Mouse (Mus musculus): ENCODE measurements around the gene Suv39h2.

The Suv39h2 gene

GRCm38 (mm10) chr2:3474861-3475283 is at the start of gene Suv39h2:
Gene Suv39h2 (minus strand): TSS chr2:3475031.
- peak; percentile 96 for DNase-seq (ENCODE audit: low spot score in 2 of 2)

DNA sequence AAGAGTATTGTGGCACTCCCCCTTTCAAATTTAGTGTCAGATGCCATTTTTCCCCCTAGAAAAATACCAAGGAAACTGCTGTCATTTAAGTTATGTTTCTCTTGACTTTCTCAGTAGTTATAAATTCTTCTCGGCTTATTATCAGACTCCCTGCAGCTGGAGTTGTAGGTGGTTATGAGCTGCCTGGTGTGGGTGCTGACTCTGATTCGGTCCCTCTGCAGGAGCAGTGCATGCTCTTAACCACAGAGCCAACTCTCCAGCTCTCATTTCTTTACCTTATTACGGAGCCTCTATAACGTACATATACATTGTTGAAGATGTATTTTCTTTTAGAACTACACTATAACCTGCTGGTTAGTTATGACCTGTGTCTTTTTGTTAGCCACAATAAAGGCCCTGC is 47.7 kb upstream of the Suv39h2 start:
- DNase-seq (ENCODE audit: low spot score in 2 of 2): no peak

DNA sequence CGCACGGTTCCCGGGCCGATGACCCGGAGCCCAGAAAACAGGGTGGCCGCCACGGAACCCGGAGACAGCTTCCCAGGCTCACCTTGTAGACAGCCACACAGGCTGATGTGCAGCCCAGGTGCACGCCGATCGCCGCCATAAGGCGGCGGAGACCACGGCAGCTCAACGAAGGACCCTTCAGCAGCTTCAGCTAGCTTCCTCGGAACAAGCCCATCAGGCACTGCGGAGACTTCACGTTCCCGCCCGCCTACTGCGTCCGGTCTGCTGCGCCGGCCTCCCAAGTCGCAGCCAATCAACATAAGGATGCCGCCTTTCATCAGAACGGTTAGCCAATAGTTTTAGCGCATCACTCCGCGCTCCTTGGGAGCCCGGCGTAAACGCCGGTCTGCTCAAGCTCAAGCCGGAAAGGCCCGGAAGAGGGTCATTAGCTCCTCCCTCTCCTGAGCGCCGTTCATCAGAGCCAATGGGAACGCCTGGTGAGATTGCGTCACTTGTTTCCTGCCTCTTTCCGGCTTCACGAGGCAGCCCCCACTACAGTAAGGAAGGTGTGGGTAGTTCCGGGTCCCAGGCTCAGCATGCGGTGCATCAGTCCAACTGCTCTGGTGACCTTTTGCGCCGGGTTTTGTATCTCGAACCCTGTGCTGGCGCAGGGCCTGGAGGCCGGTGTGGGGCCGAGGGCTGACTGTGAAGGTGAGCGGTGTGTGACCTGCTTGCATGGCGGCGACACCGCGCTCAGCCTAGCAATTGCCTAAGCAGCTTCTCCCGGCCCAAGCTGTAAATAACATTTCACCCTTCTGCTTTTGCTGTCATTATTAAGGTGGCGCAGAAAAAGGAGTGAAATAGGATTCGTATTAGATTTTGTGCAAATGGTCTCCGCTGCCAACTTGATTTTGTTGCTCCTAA is 38.0 kb upstream of the Suv39h2 start, which contains the start of the genes Gm45902, Hspa14 and Cdnf:
Gene Gm45902, minus strand, starts transcription at position 239 of the 903 bp plus-strand sequence.
Gene Hspa14, minus strand, starts transcription at position 263 of the 903 bp plus-strand sequence.
Gene Cdnf, plus strand, starts transcription at position 479 of the 903 bp plus-strand sequence.
- peak; percentile 98 to 99 for DNase-seq (ENCODE audit: low spot score in 2 of 2)

- DNase-seq (ENCODE audit: low spot score in 2 of 2): no peak
These were observed 37.2 kb upstream of the Suv39h2 start for GRCm38 (mm10) chr2:3512076-3512475.

- no peak for DNase-seq (ENCODE audit: low spot score in 2 of 2)
These were observed 26.1 kb upstream of the Suv39h2 start for GRCm38 (mm10) chr2:3500886-3501285.

- no peak for DNase-seq (ENCODE audit: low spot score in 2 of 2)
These were observed 24.7 kb upstream of the Suv39h2 start for GRCm38 (mm10) chr2:3499543-3499942.

- DNase-seq (ENCODE audit: low spot score in 2 of 2): no peak
These were observed 19.1 kb upstream of the Suv39h2 start for GRCm38 (mm10) chr2:3493833-3494409.

GRCm38 (mm10) chr2:3489816-3490215 is 15.0 kb upstream of the Suv39h2 start:
- no peak for DNase-seq (ENCODE audit: low spot score in 2 of 2)

- no peak for DNase-seq (ENCODE audit: low spot score in 2 of 2)
These were observed 5.4 kb upstream of the Suv39h2 start for GRCm38 (mm10) chr2:3480239-3480638.

- DNase-seq (ENCODE audit: low spot score in 2 of 2): no peak
These were observed 968 bp upstream of the Suv39h2 start for GRCm38 (mm10) chr2:3475746-3476251.

GRCm38 (mm10) chr2:3474361-3474805 is 448 bp downstream of the Suv39h2 start:
- DNase-seq (ENCODE audit: low spot score in 2 of 2): peak; percentile 17 to 23

- no peak for DNase-seq (ENCODE audit: low spot score in 2 of 2)
These were observed 940 bp downstream of the Suv39h2 start for GRCm38 (mm10) chr2:3473891-3474290.

GRCm38 (mm10) chr2:3456590-3456989 is 18.2 kb downstream of the Suv39h2 start:
- DNase-seq (ENCODE audit: low spot score in 2 of 2): no peak

DNA sequence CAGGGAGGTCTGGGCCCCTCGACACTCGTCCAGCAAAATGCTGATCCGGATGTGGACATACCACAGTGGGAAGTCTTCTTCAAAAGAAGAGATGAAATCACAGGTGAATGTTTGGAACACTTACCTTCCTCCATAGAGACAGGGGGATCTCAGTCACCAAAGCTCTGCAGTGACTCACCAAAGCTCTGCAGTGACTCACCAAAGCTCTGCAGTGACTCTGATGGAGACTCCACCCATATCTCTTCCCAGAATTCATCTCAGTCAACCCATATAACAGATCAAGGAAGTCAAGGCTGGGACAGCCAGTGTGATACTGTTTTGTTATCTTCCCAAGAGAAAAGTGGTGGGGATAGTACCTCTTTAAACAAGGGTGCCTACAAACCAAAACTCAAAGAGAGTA is 21.7 kb downstream of the Suv39h2 start:
- DNase-seq (ENCODE audit: low spot score in 2 of 2): no peak

- DNase-seq (ENCODE audit: low spot score in 2 of 2): no peak
These were observed 25.4 kb downstream of the Suv39h2 start for GRCm38 (mm10) chr2:3449431-3449830.

DNA sequence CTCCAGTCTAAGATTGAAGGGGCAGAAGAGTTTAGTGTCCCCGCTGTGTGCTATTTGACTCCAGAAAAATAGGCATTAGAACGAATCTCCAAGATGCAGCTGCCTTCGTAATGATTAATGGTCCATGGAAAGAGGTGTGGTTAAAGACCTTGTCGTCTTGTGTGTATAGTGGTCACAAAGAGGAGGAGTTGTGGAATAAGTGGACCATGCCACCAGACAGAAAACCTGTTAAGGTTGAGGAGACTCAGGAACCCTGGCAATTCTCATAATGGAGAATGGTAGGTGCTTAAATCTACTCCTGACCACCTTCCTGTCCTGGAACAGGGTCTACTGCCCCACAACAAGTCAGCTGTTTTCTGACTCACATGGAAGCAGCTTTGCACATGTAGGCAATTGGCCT is 28.8 kb downstream of the Suv39h2 start:
- no peak for DNase-seq (ENCODE audit: low spot score in 2 of 2)

- DNase-seq (ENCODE audit: low spot score in 2 of 2): no peak
These were observed 30.6 kb downstream of the Suv39h2 start for GRCm38 (mm10) chr2:3444206-3444605.

DNA sequence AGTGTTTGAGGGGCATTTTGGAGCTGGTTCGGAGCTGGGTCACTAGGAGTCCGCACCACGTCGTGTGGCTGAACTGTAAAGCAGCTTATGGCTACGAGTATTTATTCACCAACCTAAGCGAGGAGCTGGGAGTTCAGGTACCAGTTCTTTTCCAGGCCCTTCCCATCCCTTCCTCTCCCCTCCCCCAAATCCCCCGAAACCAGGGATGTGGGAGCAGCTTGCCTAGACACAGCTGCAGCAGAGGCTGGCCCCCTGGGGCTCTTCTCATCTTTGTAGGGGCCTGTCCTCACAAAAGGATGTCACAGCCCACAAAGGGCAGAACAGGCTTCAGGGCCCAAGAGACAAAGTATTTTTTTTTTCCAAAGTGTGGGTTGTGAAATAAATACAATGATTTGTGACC is 36.9 kb downstream of the Suv39h2 start:
- no peak for DNase-seq (ENCODE audit: low spot score in 2 of 2)

GRCm38 (mm10) chr2:3435369-3436061 is 39.3 kb downstream of the Suv39h2 start:
- DNase-seq (ENCODE audit: low spot score in 2 of 2): no peak

DNA sequence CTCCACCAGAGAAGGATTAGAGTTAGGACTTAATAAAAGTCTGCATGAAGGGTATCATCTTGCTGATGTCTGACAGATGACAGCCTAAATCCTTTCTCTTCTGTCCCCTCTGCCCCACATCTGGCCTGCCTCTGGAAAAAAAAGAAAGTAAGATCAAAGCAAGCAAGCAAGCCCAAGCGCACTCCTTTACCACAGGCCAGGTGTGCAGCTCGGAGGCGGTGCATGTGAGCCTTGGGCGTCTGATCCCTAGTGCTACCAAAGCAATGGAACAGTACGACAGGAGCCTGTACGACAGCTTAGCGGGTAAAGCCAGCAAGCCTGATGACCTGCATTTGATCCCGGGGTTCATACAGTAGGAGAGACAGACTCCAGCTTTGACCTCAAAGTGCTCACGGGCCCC is 43.9 kb downstream of the Suv39h2 start:
- no peak for DNase-seq (ENCODE audit: low spot score in 2 of 2)

DNA sequence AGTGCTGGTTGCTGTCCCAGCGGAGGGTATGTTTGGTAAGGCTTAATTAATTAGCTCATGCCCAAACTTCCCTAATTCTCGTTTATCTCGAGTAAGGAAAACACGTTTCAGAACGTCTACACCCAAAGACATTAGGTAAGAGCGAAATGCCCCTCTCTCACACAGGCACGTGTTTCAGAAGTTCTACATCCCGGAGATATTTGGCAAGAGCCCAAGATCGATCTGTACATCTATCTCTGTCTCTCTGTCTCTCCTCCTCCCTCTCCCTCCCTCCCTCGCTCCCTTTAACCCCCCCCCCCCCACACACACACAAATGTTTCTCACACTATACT is 50.3 kb downstream of the Suv39h2 start:
- DNase-seq (ENCODE audit: low spot score in 2 of 2): no peak

All from heart, adult 9 months (tissue).